ENCODE assay signal across 8 mouse cellular contexts in genomic region chr13:64161548-64161915, GRCm38 (mm10). TPM values are rescaled to one million over a fixed set of nuclear protein-coding genes. Genes with fewer than 3 reads are reported as not detected.
DNase-seq lines count a peak whose midpoint lies in the region; ATAC-seq lines count a peak whose summit lies in the region.

Habp4 (plus strand) TSS chr13:64161824.

- H3K36me3 ChIP-seq in intestine, embryonic 14.5 days (ENCODE audit: control insufficient read depth, insufficient read depth, low read length): no peaks in the 10 kb centered on the region; the same call in 1 of the 2 replicates

- DNase-seq in adrenal gland, adult 18-20 months (ENCODE audit: low spot score in 2 of 2): peak; percentile 97
- DNase-seq in embryo, embryonic 11 days: peak; percentile 99
- peak; percentile 97 for DNase-seq in gastrocnemius, postnatal 25 days
- DNase-seq in intestine, embryonic 14.5 days (ENCODE audit: low spot score): peak; percentile 98
- DNase-seq in left cerebral cortex, postnatal 14 days (ENCODE audit: low spot score in 2 of 2): peak; percentile 98
- DNase-seq in mesoderm, embryonic 11.5 days (ENCODE audit: low read depth, low spot score): peak; percentile 99
- peak; percentile 98 to 99 for DNase-seq in right cerebral cortex, postnatal 36 days (ENCODE audit: low spot score in 2 of 2)
- DNase-seq in yolk sac, embryonic 10.5 days (ENCODE audit: low spot score): peak; percentile 97

- H3K27ac ChIP-seq in intestine, embryonic 14.5 days (ENCODE audit: low read depth): peak within 1 kb of the TSS; percentile 82

- H3K4me2 ChIP-seq in intestine, embryonic 14.5 days (ENCODE audit: low read length): peak within 1 kb of the TSS; percentile 88

- ATAC-seq in intestine, embryonic 14.5 days (replicated peaks; ENCODE audit: low FRiP score, low TSS enrichment, low read depth): peak; percentile 99

- peaks cover 7% of the 10 kb centered on the region; the same call in 1 of the 2 replicates for H3K4me1 ChIP-seq in intestine, embryonic 14.5 days (replicated peaks; ENCODE audit: control insufficient read depth, insufficient read depth, low read length)

- peak within 1 kb of the TSS; percentile 89 for H3K4me3 ChIP-seq in intestine, embryonic 14.5 days (ENCODE audit: low read depth, low read length)

- H3K9me3 ChIP-seq in intestine, embryonic 14.5 days (ENCODE audit: control insufficient read depth, low read length): 0 out of 2 replicates have a peak, but pooled peaks cover 4% of the 10 kb centered on the region

- H3K9ac ChIP-seq in intestine, embryonic 14.5 days (ENCODE audit: low read length): peak within 1 kb of the TSS; percentile 77

- intact Hi-C loops in left cerebral cortex, postnatal 14 days (cut with DNase I): no loop called here

- WGBS in intestine, embryonic 14.5 days: 1% methylated on average over 22 of the region's 31 CpGs

- H3K27me3 ChIP-seq in intestine, embryonic 14.5 days (replicated peaks; ENCODE audit: control insufficient read depth, insufficient read depth, low read length): no peaks in the 10 kb centered on the region

RNA-seq across cellular contexts. Expression of gene Habp4, which starts in this region (rescaled TPM):
- total RNA-seq in adrenal gland, adult 18-20 months (2021): 10 to 100 TPM; 28.5 to 30.2 TPM
- total RNA-seq in gastrocnemius, postnatal 25 days (2021): 10 to 100 TPM; 24.6 to 25.2 TPM
- 20.1 and 20.9 TPM in 2 replicates for polyA plus RNA-seq in intestine, embryonic 14.5 days (2014; fragmentation: Nextera tagmentation; extraction: Ambion mirVana)
- 100 to 1,000 TPM; 158 to 167 TPM for total RNA-seq in left cerebral cortex, postnatal 14 days (2021)

Comparison
In these comparisons a context has a peak if more than half of its experiments do, and no peak if none do; other contexts are left out.
1. Peak in every context shown above with its lines: DNase-seq, ATAC-seq, H3K4me3 ChIP-seq and H3K27ac ChIP-seq.
2. RNA of gene Habp4 (total RNA-seq): 158 to 167 TPM in left cerebral cortex, postnatal 14 days; 28.5 to 30.2 TPM in adrenal gland, adult 18-20 months and 24.6 to 25.2 TPM in gastrocnemius, postnatal 25 days; every median in the first group is over 4 times any median in the second.